Mouse (Mus musculus) cerebellum, adult 2 months (tissue): ENCODE results near the gene Arhgef11.

Experiments used
- CTCF ChIP-seq: fragments of 200-500 bp; IDR thresholded peaks from 2 replicates; pipeline ENCODE4 v1.5.1; 2011; ENCODE audit warnings: low read depth, mild to moderate bottlenecking, control low read depth, low read length, moderate library complexity, borderline replicate concordance; ENCODE audit not compliant: insufficient read depth
- POLR2A ChIP-seq: fragments of 200-500 bp; IDR thresholded peaks from 2 replicates; pipeline ENCODE4 v1.6.1; 2011; ENCODE audit warnings: low read length, control low read depth, borderline replicate concordance; ENCODE audit not compliant: insufficient read depth

DNA sequence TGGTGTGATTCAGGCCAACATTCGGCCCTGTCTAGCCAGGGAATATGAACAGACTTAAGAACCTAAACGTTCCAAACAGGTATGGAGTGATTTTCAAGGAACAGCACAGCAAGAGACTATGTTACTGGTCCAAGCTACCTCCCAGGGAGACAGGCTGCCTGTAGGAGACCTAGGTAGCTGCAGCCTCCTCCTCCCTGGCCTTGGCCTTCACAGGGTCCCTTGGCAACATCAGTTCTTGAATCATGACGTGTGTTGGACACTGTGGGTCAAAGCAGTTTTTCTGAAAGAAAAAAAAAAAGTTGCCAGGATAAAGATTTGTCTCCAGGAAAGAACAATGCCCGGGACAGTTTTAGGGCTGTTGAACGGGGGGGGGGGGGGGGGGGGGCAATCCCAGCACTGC lies 121.5 kb downstream of the Arhgef11 start:
- TF ChIP-seq POLR2A = no peak
- TF ChIP-seq CTCF = no peak
